Mouse (Mus musculus) megakaryocyte, embryonic 14.5 days (primary cell): ENCODE results near the gene Cabp7.

Experiments used
- FLI1 ChIP-seq: IDR thresholded peaks from 2 replicates; pipeline ENCODE4 v1.6.1; 2012; ENCODE audit warnings: low read length, inconsistent platforms, mixed read lengths
- GATA1 ChIP-seq: IDR thresholded peaks from 3 replicates; pipeline ENCODE4 v1.6.1; 2012; ENCODE audit warnings: mixed read lengths, low read length, inconsistent platforms, borderline replicate concordance

DNA sequence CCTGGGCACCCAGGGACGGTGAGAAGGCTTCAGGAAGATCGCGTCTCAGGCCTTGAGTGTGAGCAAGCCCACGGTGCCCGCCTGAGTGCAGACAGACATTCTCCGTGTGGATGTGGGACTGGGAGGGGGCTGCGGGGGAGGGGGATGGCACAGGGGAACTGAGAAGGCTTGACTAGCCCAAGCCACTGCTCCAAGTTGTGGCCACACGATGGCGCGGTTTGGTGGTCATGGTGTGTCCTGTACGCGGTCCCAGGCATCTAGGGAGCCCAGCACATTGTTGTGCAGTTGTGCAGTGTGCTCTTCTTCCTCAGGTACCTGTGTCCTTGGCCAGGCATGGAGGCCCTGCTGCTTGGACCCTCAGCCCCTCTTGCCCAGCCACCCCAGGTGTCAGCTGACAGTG lies 12.4 kb downstream of the Cabp7 start:
- TF ChIP-seq GATA1 (no peak), FLI1 (no peak)
